8 mouse cellular contexts compared by ENCODE assay signal in genomic region chr12:101017971-101018371, GRCm38 (mm10). TPM values are rescaled to one million over a fixed set of nuclear protein-coding genes. Genes with fewer than 3 reads are reported as not detected.
DNase-seq lines count a peak whose midpoint lies in the region; ATAC-seq and TF ChIP-seq lines count a peak whose summit lies in the region.

No protein-coding gene starts in this region.

- TF ChIP-seq CTCF in gastrocnemius, adult 2 months (IDR thresholded peaks at IDR 0.05) = peak; percentile 29; the same call in 1 of the 2 replicates
- TF ChIP-seq CTCF in spleen, adult 2 months (IDR thresholded peaks at IDR 0.05; ENCODE audit: extremely low read depth, insufficient read depth, insufficient read length, insufficient replicate concordance) = no peak

- ATAC-seq in forebrain, embryonic 12.5 days (ENCODE audit: low FRiP score) = no peak
- peak; percentile 22; the same call in 1 of the 2 replicates for ATAC-seq in hindbrain, embryonic 14.5 days (ENCODE audit: low FRiP score)

- intact Hi-C loops in gastrocnemius, adult 2 months (cut with DNase I) = no loop called here

- 0 out of 2 replicates have a peak, but pooled peaks cover 4% of the 10 kb centered on the region for H3K9me3 ChIP-seq in forebrain, embryonic 12.5 days
- H3K9me3 ChIP-seq in hindbrain, embryonic 14.5 days (ENCODE audit: control insufficient read depth, low read length) = no peaks in the 10 kb centered on the region

- no peaks in the 10 kb centered on the region for H3K27me3 ChIP-seq in forebrain, embryonic 12.5 days
- no peaks in the 10 kb centered on the region for H3K27me3 ChIP-seq in hindbrain, embryonic 14.5 days (ENCODE audit: control insufficient read depth, insufficient read depth, low read length)
- H3K27me3 ChIP-seq in spleen, adult 2 months (ENCODE audit: control insufficient read depth, insufficient read depth, low read length) = no peaks in the 10 kb centered on the region

- peak; percentile 56 for DNase-seq in gastrocnemius, adult 2 months
- DNase-seq in gastrocnemius, adult 18-20 months (ENCODE audit: low spot score) = no peak
- DNase-seq in hindbrain, embryonic 14.5 days (ENCODE audit: low spot score) = no peak
- peak; percentile 72 for DNase-seq in lung, postnatal 10 days
- DNase-seq in spleen, adult 2 months (ENCODE audit: low read depth in 1 of 2, low spot score in 2 of 2) = peak in 1 of 2 experiments; percentile 81
- no peak for DNase-seq in cerebellum, postnatal 25 days
- no peak for DNase-seq in right cerebral cortex, adult 2 months (ENCODE audit: low spot score in 2 of 2)

- peaks cover 34% of the 10 kb centered on the region for H3K36me3 ChIP-seq in forebrain, embryonic 12.5 days (replicated peaks)
- peaks cover 4% of the 10 kb centered on the region; the same call in 1 of the 2 replicates for H3K36me3 ChIP-seq in hindbrain, embryonic 14.5 days (replicated peaks; ENCODE audit: control insufficient read depth, insufficient read depth)
- H3K36me3 ChIP-seq in spleen, adult 2 months (ENCODE audit: control insufficient read depth, insufficient read depth, low read length) = peaks cover 4% of the 10 kb centered on the region; the same call in 1 of the 2 replicates

- H3K9ac ChIP-seq in forebrain, embryonic 12.5 days = peak overlapping the region; percentile 25; the same call in 1 of the 2 replicates
- peak overlapping the region; percentile 24; the same call in 1 of the 2 replicates for H3K9ac ChIP-seq in hindbrain, embryonic 14.5 days

- peak overlapping the region; percentile 78 for H3K27ac ChIP-seq in gastrocnemius, adult 2 months
- 0 out of 2 replicates have a peak overlapping the region, but pooled peaks have one; percentile 43 for H3K27ac ChIP-seq in forebrain, embryonic 12.5 days
- peak overlapping the region; percentile 44 for H3K27ac ChIP-seq in hindbrain, embryonic 14.5 days
- peak overlapping the region; percentile 91 for H3K27ac ChIP-seq in spleen, adult 2 months (ENCODE audit: insufficient read depth, low read length)

- 29% methylated on average over 6 of the region's 6 CpGs for WGBS in forebrain, embryonic 12.5 days
- 20% methylated on average over 6 of the region's 6 CpGs for WGBS in hindbrain, embryonic 14.5 days
- 5% methylated on average over 6 of the region's 6 CpGs for WGBS in spleen, adult 2 months

- peak overlapping the region; percentile 45 for H3K4me3 ChIP-seq in gastrocnemius, adult 2 months
- no peak overlapping the region for H3K4me3 ChIP-seq in forebrain, embryonic 12.5 days (replicated peaks)
- no peak overlapping the region for H3K4me3 ChIP-seq in hindbrain, embryonic 14.5 days (replicated peaks; ENCODE audit: low read length)
- peak overlapping the region; percentile 46; the same call in 1 of the 2 replicates for H3K4me3 ChIP-seq in spleen, adult 2 months (ENCODE audit: extremely low read depth, insufficient read depth, insufficient read length)

- peak overlapping the region; percentile 17 for H3K4me2 ChIP-seq in forebrain, embryonic 12.5 days
- H3K4me2 ChIP-seq in hindbrain, embryonic 14.5 days (replicated peaks) = peak overlapping the region; percentile 6; the same call in 1 of the 2 replicates

- H3K4me1 ChIP-seq in forebrain, embryonic 12.5 days = peaks cover 77% of the 10 kb centered on the region
- peaks cover 42% of the 10 kb centered on the region for H3K4me1 ChIP-seq in hindbrain, embryonic 14.5 days (replicated peaks; ENCODE audit: control insufficient read depth, insufficient read depth, low read length)
- H3K4me1 ChIP-seq in spleen, adult 2 months (ENCODE audit: control insufficient read depth, insufficient read depth, insufficient read length) = peaks cover 59% of the 10 kb centered on the region; the same call in 1 of the 2 replicates

- TF ChIP-seq POLR2A in spleen, adult 2 months (IDR thresholded peaks at IDR 0.05; ENCODE audit: low read depth, low read length) = peak; percentile 42; the same call in 1 of the 2 replicates

RNA-seq across cellular contexts. Expression of gene Ccdc88c, which starts 10.9 kb away (rescaled TPM):
- 10 to 100 TPM; 28.4 to 34.7 TPM for total RNA-seq in gastrocnemius, adult 2 months (2021)
- total RNA-seq in gastrocnemius, adult 18-20 months (2021) = 10 to 100 TPM; 30.1 to 34.5 TPM
- polyA plus RNA-seq in forebrain, embryonic 12.5 days (2016; fragmentation: Nextera tagmentation; extraction: Ambion mirVana) = 28.8 and 30.4 TPM in 2 replicates
- polyA plus RNA-seq in hindbrain, embryonic 14.5 days (2014; fragmentation: Nextera tagmentation; extraction: Ambion mirVana) = 11.1 and 13.3 TPM in 2 replicates
- polyA plus RNA-seq in spleen, adult 2 months (2012; rRNA removed) = 48.3 and 51.8 TPM in 2 replicates

Comparison
In these comparisons a context has a peak if more than half of its experiments do, and no peak if none do; other contexts are left out.
1. DNase-seq: peak in gastrocnemius, adult 2 months (single experiment) and lung, postnatal 10 days (single experiment); none in gastrocnemius, adult 18-20 months (single experiment), hindbrain, embryonic 14.5 days (single experiment), cerebellum, postnatal 25 days (0 of 2) and right cerebral cortex, adult 2 months (0 of 2).
2. H3K4me3 ChIP-seq: peak in gastrocnemius, adult 2 months (single experiment) and spleen, adult 2 months (single experiment); none in forebrain, embryonic 12.5 days (single experiment) and hindbrain, embryonic 14.5 days (single experiment).
3. Peak in every context shown above with its lines, with median percentiles within 50 percentile points of each other: H3K27ac ChIP-seq.